In the genomic region with DNA sequence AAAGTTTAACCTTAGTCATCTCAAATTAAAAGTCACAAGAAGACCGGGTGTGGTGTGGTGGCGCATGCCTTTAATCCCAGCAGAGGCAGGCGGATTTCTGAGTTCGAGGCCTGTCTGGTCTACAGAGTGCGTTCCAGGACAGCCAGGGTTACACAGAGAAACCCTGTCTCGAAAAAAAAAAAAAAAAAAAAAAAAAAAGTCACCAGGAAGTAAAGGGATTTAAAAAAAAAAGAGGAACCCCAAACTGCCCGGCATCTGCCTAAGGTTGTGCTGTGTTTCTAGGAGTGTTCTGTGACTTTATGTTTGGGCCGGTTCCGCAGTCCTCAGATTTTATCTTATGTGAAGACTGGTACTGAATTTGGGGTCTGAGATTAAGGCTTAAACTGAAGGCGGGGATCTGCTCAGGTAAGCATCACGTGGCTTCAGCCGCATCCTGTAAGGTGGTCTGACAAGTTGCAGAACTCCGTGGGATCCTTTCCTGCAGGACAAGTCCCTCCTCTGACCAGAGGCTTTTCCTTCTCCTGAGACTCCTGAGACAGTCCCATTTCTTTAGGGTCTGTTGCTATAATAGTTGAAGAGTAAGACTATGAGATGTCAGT, we compare ENCODE assay signal across 11 mouse cellular contexts. TPM values are rescaled to one million over a fixed set of nuclear protein-coding genes. Genes with fewer than 3 reads are reported as not detected.
DNase-seq lines count a peak whose midpoint lies in the region; ATAC-seq lines count a peak whose summit lies in the region.
"Had no signal": no experiment of that assay in that cellular context is flagged by ENCODE, and none has a peak within 500 bp of the region (broad histone marks: within the 10 kb centered on the region; RNA-seq: fewer than 3 reads in every experiment).

No protein-coding gene starts in this region.

- H3K36me3 ChIP-seq in heart, embryonic 15.5 days, result no peaks in the 10 kb centered on the region
- H3K36me3 ChIP-seq in liver, embryonic 12.5 days, result no peaks in the 10 kb centered on the region
- H3K36me3 ChIP-seq in midbrain, embryonic 13.5 days, result no peaks in the 10 kb centered on the region
- H3K36me3 ChIP-seq: limb, embryonic 12.5 days had no signal

- ATAC-seq in heart, embryonic 15.5 days (replicated peaks; ENCODE audit: insufficient number of reproducible peaks, insufficient read depth, low FRiP score, low read depth), result no peak
- ATAC-seq in liver, embryonic 12.5 days, result no peak
- no peak for ATAC-seq in granulocyte monocyte progenitor cell, adult 5-6 weeks (replicated peaks; ENCODE audit: poor library complexity, severe bottlenecking)
- no peak for ATAC-seq in midbrain, embryonic 13.5 days

- no peak for DNase-seq in heart, adult 18-20 months
- DNase-seq in thymus, postnatal 0 days (ENCODE audit: low spot score), result peak; percentile 28
- DNase-seq in thymus, postnatal 25 days, result no peak
- no peak for DNase-seq in adrenal gland, postnatal 4 days (ENCODE audit: low spot score in 2 of 2)
- DNase-seq: cerebellum, adult 2 months had no signal

- no peaks in the 10 kb centered on the region for H3K9me3 ChIP-seq in heart, embryonic 15.5 days (replicated peaks)
- H3K9me3 ChIP-seq in liver, embryonic 12.5 days (replicated peaks), result no peaks in the 10 kb centered on the region
- no peaks in the 10 kb centered on the region for H3K9me3 ChIP-seq in midbrain, embryonic 13.5 days
- H3K9me3 ChIP-seq: limb, embryonic 12.5 days had no signal

- H3K27me3 ChIP-seq in heart, embryonic 15.5 days, result no peaks in the 10 kb centered on the region; the same call in 1 of the 2 replicates
- H3K27me3 ChIP-seq in liver, embryonic 12.5 days (replicated peaks), result peaks cover 16% of the 10 kb centered on the region
- H3K27me3 ChIP-seq in midbrain, embryonic 13.5 days, result no peaks in the 10 kb centered on the region
- H3K27me3 ChIP-seq: limb, embryonic 12.5 days had no signal

- no peak overlapping the region for H3K9ac ChIP-seq in heart, embryonic 15.5 days
- H3K9ac ChIP-seq in liver, embryonic 12.5 days, result no peak overlapping the region
- no peak overlapping the region for H3K9ac ChIP-seq in midbrain, embryonic 13.5 days (replicated peaks)
- H3K9ac ChIP-seq: limb, embryonic 12.5 days had no signal

- peak overlapping the region; percentile 17; the same call in 1 of the 2 replicates for H3K4me2 ChIP-seq in heart, embryonic 15.5 days
- H3K4me2 ChIP-seq in liver, embryonic 12.5 days, result peak overlapping the region; percentile 27
- H3K4me2 ChIP-seq in midbrain, embryonic 13.5 days (replicated peaks), result no peak overlapping the region
- H3K4me2 ChIP-seq: limb, embryonic 12.5 days had no signal

- peak overlapping the region; percentile 9; the same call in 1 of the 2 replicates for H3K4me3 ChIP-seq in heart, embryonic 15.5 days
- peak overlapping the region; percentile 19 for H3K4me3 ChIP-seq in liver, embryonic 12.5 days
- no peak overlapping the region for H3K4me3 ChIP-seq in midbrain, embryonic 13.5 days (replicated peaks)
- H3K4me3 ChIP-seq: erythroblast, embryonic 14.5 days; limb, embryonic 12.5 days had no signal

- peaks cover 8% of the 10 kb centered on the region; the same call in 1 of the 2 replicates for H3K4me1 ChIP-seq in heart, embryonic 15.5 days (replicated peaks)
- H3K4me1 ChIP-seq in liver, embryonic 12.5 days, result peaks cover 37% of the 10 kb centered on the region
- H3K4me1 ChIP-seq in midbrain, embryonic 13.5 days (replicated peaks), result no peaks in the 10 kb centered on the region
- H3K4me1 ChIP-seq: limb, embryonic 12.5 days had no signal

- 59% methylated on average over 13 of the region's 13 CpGs for WGBS in heart, embryonic 15.5 days
- 29% methylated on average over 13 of the region's 13 CpGs for WGBS in liver, embryonic 12.5 days (ENCODE audit: insufficient replicate concordance)
- WGBS in midbrain, embryonic 13.5 days, result 77% methylated on average over 13 of the region's 13 CpGs

- H3K27ac ChIP-seq in heart, embryonic 15.5 days, result no peak overlapping the region
- no peak overlapping the region for H3K27ac ChIP-seq in liver, embryonic 12.5 days
- no peak overlapping the region for H3K27ac ChIP-seq in midbrain, embryonic 13.5 days
- H3K27ac ChIP-seq: limb, embryonic 12.5 days had no signal

RNA-seq across cellular contexts. Expression of a gene that starts 1.9 kb away (rescaled TPM):
- polyA plus RNA-seq in heart, embryonic 15.5 days (2015; fragmentation: Nextera tagmentation; extraction: Ambion mirVana), result 7.7 and 38.2 TPM in 2 replicates
- total RNA-seq in heart, adult 18-20 months (2021), result 1 to 10 TPM; 1.1 to 4.1 TPM
- polyA plus RNA-seq in thymus, postnatal 0 days (2015; fragmentation: Nextera tagmentation; extraction: Ambion mirVana), result 218 and 221 TPM in 2 replicates
- polyA plus RNA-seq in liver, embryonic 12.5 days (2016; fragmentation: Nextera tagmentation; extraction: Ambion mirVana), result 32.2 and 35.8 TPM in 2 replicates
- total RNA-seq in granulocyte monocyte progenitor cell, adult 5-6 weeks (2014; fragmentation: Nextera tagmentation), result 5,016 and 5,973 TPM in 2 replicates
- total RNA-seq in granulocyte monocyte progenitor cell, adult 5-6 weeks (2017), result 4,049 and 4,633 TPM in 2 replicates
- 0.48 TPM in 1 of 2 replicates, not detected in the other for polyA plus RNA-seq in midbrain, embryonic 13.5 days (2015; fragmentation: Nextera tagmentation; extraction: Ambion mirVana)
- total RNA-seq in adrenal gland, postnatal 4 days (2021), result 10 to 100 TPM; 16.7 to 21.5 TPM

RNA-seq across cellular contexts. Expression of a gene that starts 52.0 kb away (rescaled TPM):
- polyA plus RNA-seq in heart, embryonic 15.5 days (2015; fragmentation: Nextera tagmentation; extraction: Ambion mirVana), result 134 and 137 TPM in 2 replicates
- 10 to 100 TPM; 89.2 to 93.2 TPM for total RNA-seq in heart, adult 18-20 months (2021)
- 132 and 133 TPM in 2 replicates for polyA plus RNA-seq in thymus, postnatal 0 days (2015; fragmentation: Nextera tagmentation; extraction: Ambion mirVana)
- polyA plus RNA-seq in liver, embryonic 12.5 days (2016; fragmentation: Nextera tagmentation; extraction: Ambion mirVana), result 108 and 114 TPM in 2 replicates
- total RNA-seq in granulocyte monocyte progenitor cell, adult 5-6 weeks (2014; fragmentation: Nextera tagmentation), result 72.0 and 81.7 TPM in 2 replicates
- 147 and 155 TPM in 2 replicates for total RNA-seq in granulocyte monocyte progenitor cell, adult 5-6 weeks (2017)
- polyA plus RNA-seq in midbrain, embryonic 13.5 days (2015; fragmentation: Nextera tagmentation; extraction: Ambion mirVana), result 194 and 202 TPM in 2 replicates
- 10 to 100 TPM; 78.6 to 80.2 TPM for total RNA-seq in adrenal gland, postnatal 4 days (2021)
